Mouse (Mus musculus) kidney, postnatal 0 days (tissue): Measurements from ENCODE around the gene Surf6. TPM values are rescaled to one million over a fixed set of nuclear protein-coding genes. Genes with fewer than 3 reads are reported as not detected.
A peak's percentile ranks its signal among the peaks of the same experiment; 100 is the strongest.
"Not testable (repeated sequence)": the region's sequence is repeated elsewhere in the genome, so short reads cannot be mapped to it uniquely, and the experiment has no call there.

ENCODE experiments used
- ATAC-seq: fragments of 200-750 bp; cut with Nextera tagmentation; replicated peaks from 2 replicates; pipeline ENCODE4 v1.8.0; 2017; ENCODE audit warnings: low read depth, moderate number of reproducible peaks, moderate TSS enrichment, moderate library complexity; ENCODE audit not compliant: low FRiP score
- DNase-seq: peaks from one replicate; pipeline ENCODE4 v3.0.0-alpha.2; 2016; ENCODE audit warnings: low spot score
- H3K27ac ChIP-seq: fragments of 300-500 bp; sonication (generic); 2 replicates; pipeline ENCODE4 v1.5.1; 2014; ENCODE audit warnings: mild to moderate bottlenecking
- H3K27me3 ChIP-seq: fragments of 300-500 bp; sonication (generic); 2 replicates; pipeline ENCODE4 v1.6.1; 2014; ENCODE audit warnings: low read length, mixed read lengths; ENCODE audit not compliant: insufficient read depth
- H3K36me3 ChIP-seq: fragments of 300-500 bp; sonication (generic); 2 replicates; pipeline ENCODE4 v1.6.1; 2014; ENCODE audit warnings: low read length, mixed read lengths; ENCODE audit not compliant: insufficient read depth
- H3K4me1 ChIP-seq: fragments of 300-500 bp; sonication (generic); replicated peaks from 2 replicates; pipeline ENCODE4 v1.6.1; 2014; ENCODE audit warnings: antibody characterized with exemption, low read length, mixed read lengths; ENCODE audit not compliant: insufficient read depth
- H3K4me2 ChIP-seq: fragments of 300-500 bp; sonication (generic); 2 replicates; pipeline ENCODE4 v1.6.1; 2014; ENCODE audit warnings: mild to moderate bottlenecking, low read length, moderate library complexity, mixed read lengths
- H3K4me3 ChIP-seq: fragments of 300-500 bp; sonication (generic); replicated peaks from 2 replicates; pipeline ENCODE4 v1.5.1; 2014; ENCODE audit warnings: low read depth, low read length
- H3K9ac ChIP-seq: fragments of 300-500 bp; sonication (generic); 2 replicates; pipeline ENCODE4 v1.6.1; 2014; ENCODE audit warnings: low read depth, low read length
- H3K9me3 ChIP-seq: fragments of 300-500 bp; sonication (generic); replicated peaks from 2 replicates; pipeline ENCODE4 v1.6.1; 2016; ENCODE audit warnings: low read length, inconsistent platforms, mixed read lengths
- CTCF ChIP-seq: IDR thresholded peaks from 2 replicates; pipeline ENCODE4 v1.5.1; 2016; ENCODE audit warnings: antibody characterized with exemption, low read depth, mild to moderate bottlenecking, moderate library complexity
- WGBS: fragments of 180-500 bp; shearing (Covaris S2); extraction: QIAGEN DNeasy Blood & Tissue Kit; methylation state at CpG from one replicate; pipeline ENCODE4 v1.1.7; 2014; 5-methylcytosine and 5-hydroxymethylcytosine counted together
- polyA plus RNA-seq: library from polyadenylated mRNA; unstranded; fragments of >200 nt; fragmentation: Nextera tagmentation; extraction: Ambion mirVana; gene quantifications from 2 replicates; pipeline ENCODE4 v1.2.1, GENCODE M21; 2015

The Surf6 gene
- polyA plus RNA-seq, 1 experiment from 2014 or later, result 19.6 TPM

GRCm38 (mm10) chr2:26901834-26902400, 762 bp downstream of the Surf6 start:
- Histone ChIP-seq H3K9me3 (no peaks in the 10 kb centered on the region), H3K27ac (peak overlapping the region; percentile 84), H3K4me2 (peak overlapping the region; percentile 73), H3K36me3 (peaks cover 43% of the 10 kb centered on the region), H3K4me1 (peaks cover 9% of the 10 kb centered on the region; the same call in 1 of the 2 replicates), H3K9ac (peak overlapping the region; percentile 71; the same call in 1 of the 2 replicates), H3K27me3 (no peaks in the 10 kb centered on the region), H3K4me3 (peak overlapping the region; percentile 67)
- DNase-seq, result peak; percentile 37
- no peak for ATAC-seq
- WGBS, result 2% methylated on average over 7 of the region's 7 CpGs
- TF ChIP-seq CTCF, result no peak

DNA sequence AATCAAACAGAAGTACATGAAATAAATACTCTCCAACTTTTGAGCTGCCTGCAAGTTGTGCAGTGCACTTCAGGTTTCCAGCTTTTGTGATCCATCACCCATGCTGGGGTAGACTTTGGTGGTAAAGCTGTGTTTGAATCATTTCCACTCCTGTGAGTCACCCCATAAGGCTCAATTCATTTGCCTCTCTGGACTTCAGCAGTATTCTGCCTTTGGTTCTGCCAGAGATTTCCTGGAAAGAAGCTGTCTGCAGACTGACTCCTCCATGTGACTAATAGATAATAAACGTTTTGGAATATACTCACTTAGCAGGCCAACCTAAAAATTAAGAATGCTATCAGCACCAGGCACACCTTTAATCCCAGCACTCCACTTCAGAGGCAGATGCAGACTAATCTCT, 1.9 kb downstream of the Surf6 start:
- peaks cover 34% of the 10 kb centered on the region for H3K36me3 ChIP-seq
- ATAC-seq (no peak), DNase-seq (no peak)
- H3K9me3 ChIP-seq, result no peaks in the 10 kb centered on the region
- H3K27ac ChIP-seq, result no peak overlapping the region
- H3K27me3 ChIP-seq, result no peaks in the 10 kb centered on the region
- no peak overlapping the region for H3K4me2 ChIP-seq
- H3K9ac ChIP-seq, result no peak overlapping the region
- H3K4me1 ChIP-seq, result peaks cover 9% of the 10 kb centered on the region; the same call in 1 of the 2 replicates
- no peak for TF ChIP-seq CTCF
- H3K4me3 ChIP-seq, result no peak overlapping the region
- WGBS, result 65% methylated on average over 1 of the region's 1 CpGs

DNA sequence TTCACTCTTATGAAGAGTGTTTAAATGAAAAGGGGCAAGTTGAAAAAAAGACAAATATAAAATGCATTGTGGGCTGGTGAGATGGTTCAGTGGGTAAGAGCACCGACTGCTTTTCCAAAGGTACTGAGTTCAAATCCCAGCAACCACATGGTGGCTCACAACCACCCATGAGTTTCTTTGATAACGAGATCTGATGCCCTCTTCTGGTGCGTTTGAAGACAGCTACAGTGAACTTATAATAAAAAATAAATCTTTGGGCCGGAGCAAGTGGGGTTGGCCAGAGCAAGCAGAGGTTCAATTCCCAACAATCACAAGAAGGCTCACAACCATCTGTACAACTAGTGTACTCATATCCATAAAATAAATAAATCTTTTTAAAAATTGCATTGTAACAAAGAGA, 6.8 kb downstream of the Surf6 start:
- peak; percentile 31; the same call in 1 of the 2 replicates for TF ChIP-seq CTCF
- H3K27me3 ChIP-seq, result no peaks in the 10 kb centered on the region
- H3K9me3 ChIP-seq, result no peaks in the 10 kb centered on the region
- DNase-seq, result no peak
- no peaks in the 10 kb centered on the region for H3K4me1 ChIP-seq
- no peak overlapping the region for H3K27ac ChIP-seq
- 91% methylated on average over 4 of the region's 4 CpGs for WGBS
- no peak for ATAC-seq
- no peak overlapping the region for H3K9ac ChIP-seq
- no peak overlapping the region for H3K4me3 ChIP-seq
- no peak overlapping the region for H3K4me2 ChIP-seq
- peaks cover 66% of the 10 kb centered on the region for H3K36me3 ChIP-seq

- WGBS, result 54% methylated on average over 4 of the region's 4 CpGs
- ATAC-seq, H3K9me3 ChIP-seq: not testable (repeated sequence)
Observed at GRCm38 (mm10) chr2:26886170-26886569, 16.5 kb downstream of the Surf6 start.

DNA sequence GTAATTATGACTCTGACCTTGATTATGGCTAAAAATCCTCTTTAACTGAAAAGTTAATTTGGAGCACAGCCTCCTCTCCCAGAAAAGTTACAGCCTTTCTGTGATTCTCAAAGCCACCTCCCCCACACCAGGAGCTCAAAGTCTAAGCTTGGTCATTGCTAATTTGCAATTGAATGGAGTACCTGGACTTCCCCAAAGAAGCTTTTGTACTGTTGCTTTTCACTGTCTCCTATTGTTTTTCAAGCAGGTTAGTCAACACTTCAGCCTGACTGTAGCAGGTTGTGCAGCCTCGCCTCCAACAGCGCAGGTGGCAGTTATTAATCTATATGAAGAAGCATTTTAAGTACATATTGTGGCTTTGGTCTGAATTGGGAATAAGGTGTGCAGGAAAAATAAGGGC, 17.1 kb downstream of the Surf6 start:
- H3K4me1 ChIP-seq, H3K9me3 ChIP-seq, H3K4me3 ChIP-seq, ATAC-seq, H3K27ac ChIP-seq, H3K27me3 ChIP-seq, H3K4me2 ChIP-seq, H3K9ac ChIP-seq, DNase-seq: not testable (repeated sequence)
- H3K36me3 ChIP-seq, result peaks cover 15% of the 10 kb centered on the region; the same call in 1 of the 2 replicates
- 92% methylated on average over 2 of the region's 2 CpGs for WGBS

More at GRCm38 (mm10) chr2:26886170-26886569, 16.5 kb downstream of the Surf6 start:
- H3K27ac ChIP-seq, H3K4me3 ChIP-seq, H3K4me1 ChIP-seq, H3K4me2 ChIP-seq, H3K27me3 ChIP-seq, H3K9ac ChIP-seq, DNase-seq: not testable (repeated sequence)
- H3K36me3 ChIP-seq, result peaks cover 20% of the 10 kb centered on the region

GRCm38 (mm10) chr2:26878571-26878970, 24.1 kb downstream of the Surf6 start:
- no peak for DNase-seq

GRCm38 (mm10) chr2:26870666-26871065, 32.0 kb downstream of the Surf6 start:
- no peak for DNase-seq
- Histone ChIP-seq H3K9ac (no peak overlapping the region), H3K4me3 (no peak overlapping the region), H3K36me3 (no peaks in the 10 kb centered on the region), H3K27ac (no peak overlapping the region), H3K27me3 (no peaks in the 10 kb centered on the region), H3K4me2 (no peak overlapping the region), H3K9me3 (no peaks in the 10 kb centered on the region), H3K4me1 (no peaks in the 10 kb centered on the region)
- 61% methylated on average over 6 of the region's 6 CpGs for WGBS
- TF ChIP-seq CTCF, result no peak
- no peak for ATAC-seq

More at GRCm38 (mm10) chr2:26878571-26878970, 24.1 kb downstream of the Surf6 start:
- H3K27ac ChIP-seq, result no peak overlapping the region
- no peak for TF ChIP-seq CTCF
- no peak overlapping the region for H3K4me3 ChIP-seq
- no peaks in the 10 kb centered on the region for H3K4me1 ChIP-seq
- H3K9me3 ChIP-seq, result no peaks in the 10 kb centered on the region
- no peaks in the 10 kb centered on the region for H3K27me3 ChIP-seq
- H3K4me2 ChIP-seq, result no peak overlapping the region
- no peak for ATAC-seq
- no peaks in the 10 kb centered on the region for H3K36me3 ChIP-seq
- H3K9ac ChIP-seq, result no peak overlapping the region
